Mouse (Mus musculus): ENCODE results near the gene Ppara. TPM values are rescaled to one million over a fixed set of nuclear protein-coding genes. Genes with fewer than 3 reads are reported as not detected.

Gene Ppara
- polyA plus RNA-seq, 1 experiment from 2014 or later, result 4.9 TPM

DNA sequence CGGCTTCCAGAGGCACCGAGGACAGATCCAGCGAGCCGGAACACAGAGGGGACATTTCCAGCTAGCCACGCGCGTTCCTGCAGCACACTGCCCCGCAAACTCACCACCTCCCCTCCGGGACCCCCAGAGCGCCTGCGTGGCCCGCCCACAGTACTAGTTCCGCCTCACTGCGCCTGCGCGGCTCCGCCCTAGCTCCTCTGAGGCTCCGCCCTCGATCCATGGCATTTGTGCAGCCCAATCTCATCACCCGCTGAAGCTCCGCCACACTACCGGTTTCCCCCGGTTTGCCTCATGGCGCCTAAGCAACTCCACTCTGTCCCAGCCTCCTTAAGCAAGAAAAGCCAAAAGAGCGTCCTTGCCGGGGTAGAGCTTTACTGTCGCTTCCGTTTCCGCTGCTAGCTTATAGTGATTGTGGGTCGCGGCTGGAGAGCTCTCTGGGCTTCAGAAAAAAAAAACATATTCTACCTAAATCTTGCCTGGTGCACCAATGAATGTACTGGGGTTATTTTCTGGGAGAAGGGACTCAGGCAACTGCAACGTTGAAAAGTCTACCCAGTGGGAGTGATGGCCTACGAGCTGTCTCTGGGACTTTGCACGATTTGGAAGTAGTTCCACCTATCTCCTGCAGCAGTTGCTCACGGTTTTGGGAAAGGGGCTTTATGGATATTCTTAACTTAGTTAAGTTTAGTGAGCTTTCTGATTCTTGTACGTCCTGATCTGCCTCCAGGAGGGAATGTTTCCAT lies 76.9 kb downstream of the Ppara start, which contains the start of gene Cdpf1:
Gene Cdpf1 (minus strand): TSS at position 163 of the 743 bp plus-strand sequence.
- no peaks in the 10 kb centered on the region for H3K9me3 ChIP-seq
- peak within 1 kb of the TSS; percentile 87 for H3K4me2 ChIP-seq
- peak within 1 kb of the TSS; percentile 84 for H3K4me3 ChIP-seq
- peak within 1 kb of the TSS; percentile 85 for H3K27ac ChIP-seq
- 2% methylated on average over 36 of the region's 36 CpGs for WGBS
- H3K4me1 ChIP-seq, result peaks cover 16% of the 10 kb centered on the region
- H3K27me3 ChIP-seq, result no peaks in the 10 kb centered on the region
- peak; percentile 95 for ATAC-seq (ENCODE audit: borderline replicate concordance, extremely low read depth, low FRiP score, low TSS enrichment)
- peak within 1 kb of the TSS; percentile 84 for H3K9ac ChIP-seq
- H3K36me3 ChIP-seq, result no peaks in the 10 kb centered on the region

- H3K9ac ChIP-seq, result no peak overlapping the region
- H3K4me3 ChIP-seq, result no peak overlapping the region
- no peak overlapping the region for H3K27ac ChIP-seq
- H3K4me2 ChIP-seq, result no peak overlapping the region
- H3K36me3 ChIP-seq, result no peaks in the 10 kb centered on the region
- no peak for ATAC-seq (ENCODE audit: borderline replicate concordance, extremely low read depth, low FRiP score, low TSS enrichment)
- no peaks in the 10 kb centered on the region for H3K9me3 ChIP-seq
- no peaks in the 10 kb centered on the region for H3K27me3 ChIP-seq
- WGBS, result 46% methylated on average over 10 of the region's 10 CpGs
- peaks cover 16% of the 10 kb centered on the region for H3K4me1 ChIP-seq
Observed at GRCm38 (mm10) chr15:85813428-85813827, 78.6 kb downstream of the Ppara start.

DNA sequence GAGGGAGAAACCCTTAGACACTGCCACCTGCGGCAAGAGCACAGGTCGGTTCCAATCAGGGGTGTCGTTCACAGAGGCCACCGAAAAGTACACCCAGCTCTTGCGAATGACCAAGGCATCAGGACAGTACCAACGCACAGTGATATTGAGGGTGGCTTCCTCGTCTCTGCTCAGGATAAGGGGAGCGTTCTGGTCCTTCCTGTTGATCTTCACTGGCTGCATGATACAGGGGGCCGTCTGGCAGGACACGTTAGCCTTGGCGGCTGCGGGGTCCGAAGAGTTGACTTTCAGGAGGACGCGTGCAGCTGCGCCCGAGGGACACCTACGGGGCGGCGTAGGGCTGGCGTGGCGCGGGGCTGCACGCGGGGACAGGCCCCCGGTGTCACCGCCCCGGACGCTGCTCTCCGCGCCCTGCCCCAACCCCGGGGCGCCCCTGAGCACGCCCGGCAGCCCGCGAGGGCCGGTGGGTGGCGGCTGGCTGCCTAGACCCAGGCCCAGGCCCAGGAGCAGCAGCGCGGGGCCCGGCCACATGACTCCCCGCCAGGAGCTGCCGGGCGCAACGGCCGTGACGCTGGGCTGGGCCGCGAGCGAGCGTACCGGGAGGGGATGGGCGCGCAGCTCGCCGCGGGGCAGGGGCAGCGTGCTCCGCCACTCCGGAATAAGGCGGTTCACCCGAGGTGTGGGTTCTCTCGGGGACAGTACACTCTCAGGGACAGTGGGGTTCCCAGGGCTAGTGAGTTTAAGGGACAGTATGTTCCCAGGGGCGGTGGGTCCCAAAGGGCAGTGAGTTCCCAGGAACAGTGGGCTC lies 86.6 kb downstream of the Ppara start, which contains the start of gene Pkdrej:
Gene Pkdrej (minus strand): TSS at position 532 of the 808 bp plus-strand sequence.
- H3K4me1 ChIP-seq, result peaks cover 10% of the 10 kb centered on the region; the same call in 1 of the 2 replicates

GRCm38 (mm10) chr15:85822011-85822359 lies 87.2 kb downstream of the Ppara start:
- H3K36me3 ChIP-seq, result 0 out of 2 replicates have a peak, but pooled peaks cover 4% of the 10 kb centered on the region
- peak overlapping the region; percentile 52 for H3K9ac ChIP-seq
- peak; percentile 57; the same call in 1 of the 2 replicates for ATAC-seq (ENCODE audit: borderline replicate concordance, extremely low read depth, low FRiP score, low TSS enrichment)
- H3K4me2 ChIP-seq, result peak overlapping the region; percentile 98
- 13% methylated on average over 4 of the region's 4 CpGs for WGBS
- H3K4me3 ChIP-seq, result peak overlapping the region; percentile 50
- H3K4me1 ChIP-seq, result peaks cover 10% of the 10 kb centered on the region; the same call in 1 of the 2 replicates
- H3K9me3 ChIP-seq, result no peaks in the 10 kb centered on the region; the same call in 1 of the 2 replicates
- H3K27ac ChIP-seq, result no peak overlapping the region
- H3K27me3 ChIP-seq, result peaks cover 22% of the 10 kb centered on the region

More for the DNA sequence above, 86.6 kb downstream of the Ppara start, which contains the start of gene Pkdrej:
- Histone ChIP-seq H3K9ac (peak within 1 kb of the TSS; percentile 52), H3K4me3 (peak within 1 kb of the TSS; percentile 50), H3K9me3 (no peaks in the 10 kb centered on the region; the same call in 1 of the 2 replicates), H3K27me3 (peaks cover 22% of the 10 kb centered on the region), H3K27ac (no peak within 1 kb of the TSS), H3K36me3 (0 out of 2 replicates have a peak, but pooled peaks cover 4% of the 10 kb centered on the region), H3K4me2 (peak within 1 kb of the TSS; percentile 98)
- 2% methylated on average over 65 of the region's 65 CpGs for WGBS
- ATAC-seq (ENCODE audit: borderline replicate concordance, extremely low read depth, low FRiP score, low TSS enrichment), result peak; percentile 78

DNA sequence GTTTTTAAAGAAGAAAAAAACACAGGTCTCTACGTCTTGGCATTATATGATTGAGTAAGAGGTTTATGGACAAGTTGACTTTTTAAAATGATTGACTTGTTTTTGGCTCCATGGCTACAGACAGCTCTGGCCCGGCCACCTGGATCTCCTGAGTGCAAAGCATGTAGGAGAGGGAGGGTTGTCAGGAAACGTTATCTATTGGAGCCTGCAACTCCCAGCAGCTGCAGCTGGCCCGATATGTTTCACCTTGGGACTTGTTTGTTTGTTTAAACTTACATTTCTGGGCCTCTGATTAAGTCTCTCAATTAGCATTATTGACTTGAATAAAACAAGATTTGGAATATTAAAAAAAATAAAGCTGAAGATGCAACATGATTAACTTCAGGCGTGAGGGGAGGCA lies 91.9 kb downstream of the Ppara start:
- Histone ChIP-seq H3K9ac (no peak overlapping the region), H3K4me3 (no peak overlapping the region), H3K9me3 (no peaks in the 10 kb centered on the region), H3K27ac (no peak overlapping the region), H3K27me3 (0 out of 2 replicates have a peak, but pooled peaks cover 6% of the 10 kb centered on the region), H3K4me1 (peaks cover 8% of the 10 kb centered on the region), H3K4me2 (no peak overlapping the region), H3K36me3 (no peaks in the 10 kb centered on the region)
- WGBS, result 31% methylated on average over 5 of the region's 5 CpGs
- ATAC-seq (ENCODE audit: borderline replicate concordance, extremely low read depth, low FRiP score, low TSS enrichment), result no peak

DNA sequence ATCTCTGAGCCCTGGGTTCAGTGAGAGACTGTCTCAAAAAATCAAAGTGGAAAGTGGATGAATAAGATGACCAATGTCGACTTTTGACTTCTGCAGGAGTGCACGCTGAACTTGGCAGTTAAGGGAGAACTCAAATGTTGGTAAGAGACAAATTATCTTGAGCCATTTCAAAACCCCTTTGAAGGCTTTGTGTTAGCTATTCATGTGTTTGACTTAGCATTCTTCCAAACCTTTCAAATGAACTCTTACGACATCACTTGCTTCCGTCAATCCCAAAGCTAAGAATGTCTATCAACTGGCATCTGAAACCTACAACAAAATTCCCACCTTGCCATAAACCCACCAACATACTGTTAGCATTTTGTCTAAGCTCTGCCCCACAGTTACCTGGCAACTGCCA lies 93.3 kb downstream of the Ppara start:
- ATAC-seq (ENCODE audit: borderline replicate concordance, extremely low read depth, low FRiP score, low TSS enrichment), result no peak
- no peak overlapping the region for H3K27ac ChIP-seq
- peaks cover 15% of the 10 kb centered on the region for H3K4me1 ChIP-seq
- no peaks in the 10 kb centered on the region for H3K36me3 ChIP-seq
- 0 out of 2 replicates have a peak, but pooled peaks cover 6% of the 10 kb centered on the region for H3K27me3 ChIP-seq
- 50% methylated on average over 4 of the region's 4 CpGs for WGBS
- H3K9ac ChIP-seq, result no peak overlapping the region
- H3K4me3 ChIP-seq, result no peak overlapping the region
- no peaks in the 10 kb centered on the region for H3K9me3 ChIP-seq
- no peak overlapping the region for H3K4me2 ChIP-seq

- Histone ChIP-seq H3K27me3 (no peaks in the 10 kb centered on the region), H3K4me1 (peaks cover 15% of the 10 kb centered on the region), H3K4me3 (no peak overlapping the region), H3K9me3 (no peaks in the 10 kb centered on the region), H3K9ac (no peak overlapping the region), H3K27ac (no peak overlapping the region), H3K4me2 (no peak overlapping the region), H3K36me3 (no peaks in the 10 kb centered on the region)
- WGBS, result 71% methylated on average over 5 of the region's 5 CpGs
- ATAC-seq (ENCODE audit: borderline replicate concordance, extremely low read depth, low FRiP score, low TSS enrichment), result no peak
Observed at GRCm38 (mm10) chr15:85829470-85829869, 94.7 kb downstream of the Ppara start.

DNA sequence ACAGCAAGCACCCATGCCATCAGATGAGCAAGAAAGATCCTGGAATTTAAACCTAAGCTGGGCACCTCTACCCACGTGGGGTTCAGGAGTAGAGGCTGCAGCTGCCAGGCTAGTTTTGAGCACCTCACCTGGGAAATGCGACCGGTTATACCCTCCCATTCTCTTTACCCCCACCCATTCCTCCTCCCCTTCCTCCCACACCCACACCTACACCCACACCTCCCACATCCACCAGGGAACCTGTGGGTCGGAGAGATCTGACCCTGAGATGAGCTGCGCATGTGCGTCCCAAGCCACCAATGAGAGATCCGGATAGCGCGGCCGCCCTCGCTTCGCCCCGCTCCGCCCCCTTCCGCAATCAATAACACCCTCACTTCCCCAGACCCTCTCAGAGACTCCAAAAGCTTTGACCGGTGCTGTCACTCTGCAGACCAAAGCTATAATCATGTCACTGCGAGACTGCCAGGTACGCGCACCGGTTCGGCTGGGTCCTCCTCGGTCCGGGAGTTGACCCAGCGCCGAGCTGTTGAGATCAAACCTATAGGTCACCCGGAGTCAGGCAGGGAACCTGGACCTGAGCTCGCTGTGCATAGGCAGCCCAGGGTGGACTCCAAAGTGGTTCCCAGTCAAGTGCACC lies 97.3 kb downstream of the Ppara start, which contains the start of gene Ttc38:
Gene Ttc38 (plus strand): TSS at position 353 of the 637 bp plus-strand sequence.
- H3K27ac ChIP-seq, result peak within 1 kb of the TSS; percentile 57
- 2% methylated on average over 27 of the region's 27 CpGs for WGBS

DNA sequence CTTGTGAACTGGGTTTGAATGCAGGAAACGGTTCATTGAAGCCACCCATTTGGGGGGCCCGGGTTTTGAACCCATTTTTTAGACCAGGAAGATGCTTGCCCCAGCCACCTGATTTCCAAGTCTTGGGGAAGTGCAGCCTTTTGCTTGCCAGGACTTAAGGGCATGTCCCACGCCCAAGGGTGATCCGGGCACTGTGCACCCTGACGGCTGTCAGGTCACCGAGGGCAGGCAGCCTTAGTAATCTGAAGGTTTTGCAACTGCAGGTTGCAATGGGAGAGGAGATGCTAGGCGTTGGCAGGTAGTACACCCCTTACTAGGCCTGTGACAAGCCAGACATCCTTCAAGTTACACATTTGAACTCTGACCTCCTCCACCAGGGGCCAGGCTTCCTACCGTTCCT lies 97.8 kb downstream of the Ppara start:
- Histone ChIP-seq H3K36me3 (no peaks in the 10 kb centered on the region), H3K27me3 (no peaks in the 10 kb centered on the region), H3K9ac (peak overlapping the region; percentile 63), H3K4me1 (peaks cover 15% of the 10 kb centered on the region), H3K9me3 (no peaks in the 10 kb centered on the region), H3K27ac (peak overlapping the region; percentile 57; the same call in 1 of the 2 replicates), H3K4me2 (peak overlapping the region; percentile 83), H3K4me3 (peak overlapping the region; percentile 63)
- 0 out of 2 replicates have a peak, but pooled peaks have one; percentile 28 for ATAC-seq (ENCODE audit: borderline replicate concordance, extremely low read depth, low FRiP score, low TSS enrichment)
- WGBS, result 41% methylated on average over 8 of the region's 8 CpGs

More for the DNA sequence above, 97.3 kb downstream of the Ppara start, which contains the start of gene Ttc38:
- peak; percentile 82 for ATAC-seq (ENCODE audit: borderline replicate concordance, extremely low read depth, low FRiP score, low TSS enrichment)
- Histone ChIP-seq H3K27me3 (no peaks in the 10 kb centered on the region), H3K9ac (peak within 1 kb of the TSS; percentile 63), H3K9me3 (no peaks in the 10 kb centered on the region), H3K4me1 (peaks cover 15% of the 10 kb centered on the region), H3K4me3 (peak within 1 kb of the TSS; percentile 63), H3K36me3 (no peaks in the 10 kb centered on the region), H3K4me2 (peak within 1 kb of the TSS; percentile 83)

- no peak overlapping the region for H3K27ac ChIP-seq
- ATAC-seq (ENCODE audit: borderline replicate concordance, extremely low read depth, low FRiP score, low TSS enrichment), result no peak
- no peaks in the 10 kb centered on the region for H3K27me3 ChIP-seq
- no peak overlapping the region for H3K4me2 ChIP-seq
- peaks cover 15% of the 10 kb centered on the region for H3K4me1 ChIP-seq
- no peak overlapping the region for H3K9ac ChIP-seq
- no peaks in the 10 kb centered on the region for H3K9me3 ChIP-seq
- H3K4me3 ChIP-seq, result no peak overlapping the region
- 47% methylated on average over 3 of the region's 3 CpGs for WGBS
- H3K36me3 ChIP-seq, result no peaks in the 10 kb centered on the region
Observed at GRCm38 (mm10) chr15:85835335-85835734, 100.6 kb downstream of the Ppara start.

- Histone ChIP-seq H3K36me3 (no peaks in the 10 kb centered on the region), H3K9ac (no peak overlapping the region), H3K27ac (no peak overlapping the region), H3K9me3 (no peaks in the 10 kb centered on the region), H3K4me3 (no peak overlapping the region), H3K4me1 (peaks cover 8% of the 10 kb centered on the region), H3K27me3 (no peaks in the 10 kb centered on the region), H3K4me2 (no peak overlapping the region)
- WGBS, result 84% methylated on average over 5 of the region's 5 CpGs
- ATAC-seq (ENCODE audit: borderline replicate concordance, extremely low read depth, low FRiP score, low TSS enrichment), result no peak
Observed at GRCm38 (mm10) chr15:85836887-85837286, 102.1 kb downstream of the Ppara start.

All from lung, embryonic 15.5 days (tissue).